Comparison of ENCODE assay signal across 25 mouse cellular contexts in the genomic region with DNA sequence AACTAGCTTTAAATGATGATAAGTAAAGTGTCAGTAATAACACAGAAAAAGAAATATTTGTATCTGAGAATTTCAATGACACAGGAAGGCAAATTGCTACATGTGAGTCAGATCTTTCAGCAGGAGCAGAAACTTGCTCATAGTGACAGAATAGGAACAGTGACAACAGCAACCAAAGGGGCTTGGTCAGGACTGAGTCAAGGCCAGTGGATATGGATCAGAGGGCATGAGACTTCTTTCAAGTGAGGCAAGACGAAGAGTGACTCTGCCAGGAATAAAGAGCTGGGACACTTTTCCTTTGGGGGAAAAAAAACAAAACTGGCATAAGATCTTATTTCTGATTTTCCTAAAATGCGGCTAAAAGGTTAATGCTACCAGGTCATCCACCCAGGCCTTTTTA.
"Had no signal": no experiment of that assay in that cellular context is flagged by ENCODE, and none has a peak within 500 bp of the region (broad histone marks: within the 10 kb centered on the region; RNA-seq: fewer than 3 reads in every experiment).

No protein-coding gene starts in this region.

- ATAC-seq: liver, embryonic 12.5 days; midbrain, embryonic 13.5 days; midbrain, embryonic 16.5 days had no signal

- H3K36me3 ChIP-seq: limb, embryonic 12.5 days; limb, embryonic 15.5 days; liver, embryonic 12.5 days; liver, embryonic 15.5 days; lung, embryonic 15.5 days; midbrain, embryonic 10.5 days; midbrain, embryonic 13.5 days; neural tube, embryonic 13.5 days; stomach, embryonic 15.5 days had no signal

- H3K27me3 ChIP-seq: limb, embryonic 12.5 days; limb, embryonic 15.5 days; liver, embryonic 12.5 days; liver, embryonic 15.5 days; lung, embryonic 15.5 days; megakaryocyte, embryonic 14.5 days; midbrain, embryonic 13.5 days; neural tube, embryonic 13.5 days; stomach, embryonic 15.5 days had no signal

- DNase-seq: kidney, postnatal 25 days; layer of hippocampus, adult 9-11 months; layer of hippocampus, postnatal 36 days; left cerebral cortex, postnatal 4 days; lung, adult 18-20 months; lung, postnatal 10 days; lung, postnatal 36 days; retina, postnatal 1 day; right cerebral cortex, postnatal 25 days; spleen, adult 18-20 months; thymus, postnatal 25 days had no signal

- H3K9me3 ChIP-seq: limb, embryonic 12.5 days; limb, embryonic 15.5 days; liver, embryonic 12.5 days; liver, embryonic 15.5 days; lung, embryonic 15.5 days; megakaryocyte, embryonic 14.5 days; midbrain, embryonic 10.5 days; midbrain, embryonic 13.5 days; neural tube, embryonic 13.5 days; stomach, embryonic 15.5 days had no signal

- H3K9ac ChIP-seq: limb, embryonic 12.5 days; limb, embryonic 15.5 days; liver, embryonic 12.5 days; liver, embryonic 15.5 days; lung, embryonic 15.5 days; midbrain, embryonic 13.5 days; neural tube, embryonic 13.5 days; stomach, embryonic 15.5 days had no signal

- H3K27ac ChIP-seq: layer of hippocampus, adult 2 months; left cerebral cortex, adult 2 months; limb, embryonic 12.5 days; limb, embryonic 15.5 days; liver, embryonic 12.5 days; liver, embryonic 15.5 days; lung, embryonic 15.5 days; midbrain, embryonic 10.5 days; midbrain, embryonic 13.5 days; neural tube, embryonic 13.5 days; stomach, embryonic 15.5 days had no signal

- H3K4me2 ChIP-seq: limb, embryonic 12.5 days; limb, embryonic 15.5 days; liver, embryonic 12.5 days; liver, embryonic 15.5 days; lung, embryonic 15.5 days; midbrain, embryonic 13.5 days; neural tube, embryonic 13.5 days; stomach, embryonic 15.5 days had no signal

- H3K4me3 ChIP-seq: layer of hippocampus, adult 2 months; left cerebral cortex, adult 2 months; limb, embryonic 12.5 days; limb, embryonic 15.5 days; liver, embryonic 12.5 days; liver, embryonic 15.5 days; lung, embryonic 15.5 days; megakaryocyte, embryonic 14.5 days; midbrain, embryonic 10.5 days; midbrain, embryonic 13.5 days; myocyte; neural tube, embryonic 13.5 days; stomach, embryonic 15.5 days had no signal

- H3K4me1 ChIP-seq: limb, embryonic 12.5 days; limb, embryonic 15.5 days; liver, embryonic 12.5 days; liver, embryonic 15.5 days; lung, embryonic 15.5 days; megakaryocyte, embryonic 14.5 days; midbrain, embryonic 10.5 days; midbrain, embryonic 13.5 days; neural tube, embryonic 13.5 days; stomach, embryonic 15.5 days had no signal
